Mouse (Mus musculus) lung, postnatal 0 days (tissue): ENCODE results near the gene Ppp1r1b.

ENCODE experiments used
- CTCF ChIP-seq: IDR thresholded peaks from 2 replicates; pipeline ENCODE4 v1.5.1; 2016; ENCODE audit warnings: antibody characterized with exemption, mild to moderate bottlenecking
- EP300 ChIP-seq: IDR thresholded peaks from 2 replicates; pipeline ENCODE4 v1.6.1; 2016; ENCODE audit warnings: antibody characterized with exemption, mild to moderate bottlenecking, control low read depth

DNA sequence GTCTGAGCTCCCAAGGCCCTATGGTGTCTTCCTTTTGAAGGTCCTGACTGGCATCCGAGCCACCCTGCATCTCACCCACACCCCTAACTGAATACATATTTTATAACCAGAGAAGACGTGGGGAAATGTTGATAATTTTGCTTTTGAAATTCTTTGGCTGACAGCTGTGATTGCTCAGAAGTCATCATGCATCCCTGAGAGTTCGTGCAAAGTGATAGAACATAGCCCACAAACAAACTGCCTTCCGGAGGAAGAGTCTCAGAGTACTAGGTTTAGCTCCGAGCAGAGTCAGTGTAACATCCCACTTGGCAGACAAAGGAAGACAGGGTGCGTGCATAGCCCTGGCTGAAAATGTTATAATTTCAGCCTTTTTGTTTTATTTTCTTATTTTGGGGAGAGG is 25.0 kb downstream of the Ppp1r1b start:
- no peak for TF ChIP-seq CTCF
- no peak for TF ChIP-seq EP300
